Mouse (Mus musculus) heart, embryonic 16.5 days (tissue): ENCODE measurements around the gene Gmppb. TPM values are rescaled to one million over a fixed set of nuclear protein-coding genes. Genes with fewer than 3 reads are reported as not detected.

Source experiments
- ATAC-seq: fragments of 200-750 bp; cut with Nextera tagmentation; replicated peaks from 2 replicates; pipeline ENCODE4 v1.8.0; 2017; ENCODE audit warnings: moderate number of reproducible peaks; ENCODE audit not compliant: insufficient read depth, low FRiP score; ENCODE audit errors: extremely low read depth
- H3K27ac ChIP-seq: fragments of 300-500 bp; sonication (generic); 2 replicates; pipeline ENCODE4 v1.5.1; 2014; ENCODE audit warnings: mild to moderate bottlenecking, low read length, control low read depth, moderate library complexity
- H3K27me3 ChIP-seq: fragments of 300-500 bp; sonication (generic); 2 replicates; pipeline ENCODE4 v1.6.1; 2014; ENCODE audit warnings: low read length, mixed read lengths; ENCODE audit not compliant: control insufficient read depth, insufficient read depth
- H3K36me3 ChIP-seq: fragments of 300-500 bp; sonication (generic); 2 replicates; pipeline ENCODE4 v1.6.1; 2014; ENCODE audit not compliant: control insufficient read depth, insufficient read depth
- H3K4me1 ChIP-seq: fragments of 300-500 bp; sonication (generic); 2 replicates; pipeline ENCODE4 v1.6.1; 2014; ENCODE audit warnings: low read length, mixed read lengths; ENCODE audit not compliant: control insufficient read depth, insufficient read depth
- H3K4me2 ChIP-seq: fragments of 300-500 bp; sonication (generic); 2 replicates; pipeline ENCODE4 v1.6.1; 2014; ENCODE audit warnings: low read depth, mild to moderate bottlenecking, control low read depth, low read length
- H3K4me3 ChIP-seq: fragments of 300-500 bp; sonication (generic); 2 replicates; pipeline ENCODE4 v1.5.1; 2014; ENCODE audit warnings: mild to moderate bottlenecking, control low read depth, low read length
- H3K9ac ChIP-seq: fragments of 300-500 bp; sonication (generic); 2 replicates; pipeline ENCODE4 v1.6.1; 2014; ENCODE audit warnings: low read length, control low read depth
- H3K9me3 ChIP-seq: fragments of 300-500 bp; sonication (generic); replicated peaks from 2 replicates; pipeline ENCODE4 v1.6.1; 2016; ENCODE audit warnings: low read length; ENCODE audit not compliant: control insufficient read depth
- WGBS: fragments of 180-500 bp; shearing (Covaris S2); extraction: QIAGEN DNeasy Blood & Tissue Kit; methylation state at CpG from one replicate; pipeline ENCODE4 v1.1.7; 2014; 5-methylcytosine and 5-hydroxymethylcytosine counted together
- polyA plus RNA-seq: library from polyadenylated mRNA; unstranded; fragments of >200 nt; fragmentation: Nextera tagmentation; extraction: Ambion mirVana; gene quantifications from 2 replicates; pipeline ENCODE4 v1.2.1, GENCODE M21; 2015

The Gmppb gene
- polyA plus RNA-seq, 1 experiment from 2014 or later = 26.0 TPM

- H3K4me3 ChIP-seq = no peak within 1 kb of the TSS
- no peaks in the 10 kb centered on the region for H3K9me3 ChIP-seq
- peak within 1 kb of the TSS; percentile 19 for H3K4me2 ChIP-seq
- no peak within 1 kb of the TSS for H3K9ac ChIP-seq
- H3K27ac ChIP-seq = no peak within 1 kb of the TSS
- H3K4me1 ChIP-seq = peaks cover 10% of the 10 kb centered on the region
- no peak for ATAC-seq
- H3K36me3 ChIP-seq = peaks cover 31% of the 10 kb centered on the region
- 30% methylated on average over 12 of the region's 12 CpGs for WGBS
- peaks cover 23% of the 10 kb centered on the region for H3K27me3 ChIP-seq
Measured at GRCm38 (mm10) chr9:108082988-108083431, 34.0 kb downstream of the Gmppb start, which contains the start of gene Rnf123. Gene Rnf123 (minus strand): TSS chr9:108083346.

DNA sequence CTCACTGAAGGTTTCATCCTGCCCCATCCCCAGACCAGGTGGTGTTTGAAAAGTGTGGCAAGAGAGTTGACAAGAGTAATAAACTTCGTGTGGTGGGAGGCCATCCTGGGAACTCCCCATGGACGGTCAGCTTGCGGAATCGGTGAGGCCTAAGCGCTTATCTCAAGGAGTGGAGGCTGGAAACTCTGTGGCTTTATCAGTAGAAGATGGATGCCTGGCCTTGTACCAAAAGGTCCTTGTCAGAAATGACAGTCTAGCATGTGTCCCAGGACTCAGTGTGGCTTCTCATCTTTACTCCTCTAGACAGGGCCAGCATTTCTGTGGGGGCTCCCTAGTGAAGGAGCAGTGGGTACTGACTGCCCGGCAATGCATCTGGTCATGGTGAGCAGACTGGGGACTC lies 34.5 kb downstream of the Gmppb start:
- Histone ChIP-seq H3K4me1 (peaks cover 4% of the 10 kb centered on the region), H3K4me2 (no peak overlapping the region), H3K27me3 (peaks cover 23% of the 10 kb centered on the region), H3K9me3 (no peaks in the 10 kb centered on the region), H3K9ac (no peak overlapping the region), H3K27ac (no peak overlapping the region), H3K4me3 (no peak overlapping the region), H3K36me3 (peaks cover 36% of the 10 kb centered on the region)
- WGBS = 48% methylated on average over 6 of the region's 6 CpGs
- ATAC-seq = no peak

DNA sequence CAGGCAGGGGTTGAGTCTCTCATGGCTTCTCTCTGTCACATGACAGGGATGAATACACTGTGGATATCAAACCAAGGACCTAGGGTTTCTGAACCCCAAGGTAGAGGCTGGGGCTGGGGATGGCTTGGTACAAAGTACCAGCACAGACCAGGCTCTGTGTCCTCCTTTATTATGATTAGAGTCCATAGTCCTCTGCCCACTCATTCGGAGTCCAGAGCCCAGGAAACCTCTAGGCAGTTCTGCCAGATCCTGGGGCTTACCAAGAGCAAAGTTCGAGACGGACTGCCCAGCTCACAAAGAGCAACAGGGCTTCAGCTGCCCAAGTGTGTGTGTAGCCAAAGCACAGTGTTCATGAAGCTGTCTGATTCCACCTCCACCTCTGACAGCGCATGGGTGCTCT lies 36.2 kb downstream of the Gmppb start:
- Histone ChIP-seq H3K27me3 (peaks cover 23% of the 10 kb centered on the region), H3K4me1 (no peaks in the 10 kb centered on the region), H3K4me3 (no peak overlapping the region), H3K36me3 (peaks cover 46% of the 10 kb centered on the region), H3K9me3 (no peaks in the 10 kb centered on the region), H3K9ac (no peak overlapping the region), H3K27ac (no peak overlapping the region), H3K4me2 (no peak overlapping the region)
- no peak for ATAC-seq
- WGBS = 92% methylated on average over 4 of the region's 4 CpGs

GRCm38 (mm10) chr9:108090611-108091120 lies 41.6 kb downstream of the Gmppb start:
- Histone ChIP-seq H3K27ac (no peak overlapping the region), H3K9me3 (no peaks in the 10 kb centered on the region), H3K4me2 (no peak overlapping the region), H3K36me3 (peaks cover 45% of the 10 kb centered on the region), H3K4me1 (peaks cover 11% of the 10 kb centered on the region; the same call in 1 of the 2 replicates), H3K27me3 (no peaks in the 10 kb centered on the region), H3K4me3 (no peak overlapping the region), H3K9ac (no peak overlapping the region)
- 93% methylated on average over 7 of the region's 7 CpGs for WGBS
- ATAC-seq = no peak

DNA sequence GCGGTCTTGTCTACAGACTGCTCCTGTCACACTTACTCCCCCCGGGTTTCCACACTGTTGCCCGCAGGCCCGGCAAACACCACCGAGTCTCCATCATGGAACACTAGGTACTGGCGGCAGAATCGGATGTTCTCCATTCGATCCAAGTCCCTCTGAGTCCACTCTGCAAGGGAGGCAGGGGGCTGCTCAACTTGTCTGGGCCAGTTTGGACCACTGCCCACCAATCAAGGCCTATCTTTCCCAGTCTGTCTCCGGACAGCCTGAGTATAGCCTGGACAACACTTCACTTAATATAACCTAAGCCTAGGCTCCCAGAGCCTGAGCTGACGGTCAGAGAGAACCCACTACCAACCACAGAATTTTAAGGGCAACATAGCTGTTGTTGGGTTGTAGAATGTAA lies 44.5 kb downstream of the Gmppb start:
- H3K27ac ChIP-seq = peak overlapping the region; percentile 84
- 63% methylated on average over 10 of the region's 10 CpGs for WGBS
- H3K27me3 ChIP-seq = no peaks in the 10 kb centered on the region

DNA sequence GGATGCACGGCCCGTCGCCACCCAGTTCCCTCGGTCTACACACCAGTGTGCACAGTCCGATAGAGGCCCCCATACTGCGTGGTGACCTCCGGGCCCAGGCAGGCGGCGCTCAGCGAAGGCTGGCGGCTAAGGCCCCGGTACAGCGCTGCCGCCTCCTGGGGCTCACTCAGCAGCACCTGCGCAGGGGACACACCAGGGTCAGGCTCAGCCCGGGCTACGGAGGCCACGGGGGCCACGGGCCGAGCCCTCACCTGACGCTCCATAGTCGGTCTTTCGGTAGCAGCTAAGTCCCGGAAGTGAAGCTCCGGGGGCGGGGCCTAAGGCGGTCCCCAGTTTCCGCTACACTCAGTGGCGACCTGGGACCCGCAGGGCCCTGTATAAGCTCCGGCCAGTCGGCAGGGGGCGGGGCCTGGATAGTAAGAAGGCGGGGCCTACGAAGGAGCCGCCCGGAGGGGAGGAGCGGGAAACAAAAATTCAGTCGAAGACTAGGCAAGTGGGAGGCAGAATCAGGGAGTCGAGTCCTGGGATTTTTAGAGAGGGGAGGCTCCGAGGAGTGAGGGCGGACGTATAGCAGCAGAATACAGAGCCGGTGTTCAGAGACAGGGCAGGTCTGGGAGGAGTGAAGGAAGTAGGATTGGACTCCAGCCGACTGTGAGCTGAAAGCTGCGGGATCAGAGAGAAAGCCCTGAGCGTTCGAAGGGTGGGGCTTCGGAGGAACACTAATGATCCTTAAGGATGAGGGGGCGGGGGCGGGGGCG lies 45.3 kb downstream of the Gmppb start, which contains the start of gene Apeh:
Gene Apeh, minus strand, starts transcription at position 423 of the 758 bp plus-strand sequence.
- H3K27ac ChIP-seq = peak within 1 kb of the TSS; percentile 84
- no peaks in the 10 kb centered on the region for H3K9me3 ChIP-seq
- H3K4me2 ChIP-seq = peak within 1 kb of the TSS; percentile 99
- no peaks in the 10 kb centered on the region for H3K27me3 ChIP-seq
- peak within 1 kb of the TSS; percentile 82 for H3K4me3 ChIP-seq
- peak within 1 kb of the TSS; percentile 90 for H3K9ac ChIP-seq
- ATAC-seq = peak; percentile 95
- H3K4me1 ChIP-seq = peaks cover 20% of the 10 kb centered on the region; the same call in 1 of the 2 replicates
- WGBS = under 1% methylated on average over 52 of the region's 52 CpGs
- H3K36me3 ChIP-seq = peaks cover 17% of the 10 kb centered on the region

More for the DNA sequence above, 44.5 kb downstream of the Gmppb start:
- Histone ChIP-seq H3K9me3 (no peaks in the 10 kb centered on the region), H3K4me1 (peaks cover 20% of the 10 kb centered on the region; the same call in 1 of the 2 replicates), H3K9ac (peak overlapping the region; percentile 90), H3K4me2 (peak overlapping the region; percentile 99), H3K36me3 (peaks cover 21% of the 10 kb centered on the region), H3K4me3 (peak overlapping the region; percentile 82)
- no peak for ATAC-seq

- Histone ChIP-seq H3K36me3 (peaks cover 13% of the 10 kb centered on the region), H3K9ac (peak overlapping the region; percentile 90), H3K27ac (peak overlapping the region; percentile 50), H3K9me3 (no peaks in the 10 kb centered on the region), H3K4me2 (peak overlapping the region; percentile 99), H3K4me3 (peak overlapping the region; percentile 82), H3K27me3 (no peaks in the 10 kb centered on the region), H3K4me1 (peaks cover 20% of the 10 kb centered on the region; the same call in 1 of the 2 replicates)
- under 1% methylated on average over 16 of the region's 16 CpGs for WGBS
- ATAC-seq = 0 out of 2 replicates have a peak, but pooled peaks have one; percentile 10
Measured at GRCm38 (mm10) chr9:108094998-108095411, 46.0 kb downstream of the Gmppb start.

DNA sequence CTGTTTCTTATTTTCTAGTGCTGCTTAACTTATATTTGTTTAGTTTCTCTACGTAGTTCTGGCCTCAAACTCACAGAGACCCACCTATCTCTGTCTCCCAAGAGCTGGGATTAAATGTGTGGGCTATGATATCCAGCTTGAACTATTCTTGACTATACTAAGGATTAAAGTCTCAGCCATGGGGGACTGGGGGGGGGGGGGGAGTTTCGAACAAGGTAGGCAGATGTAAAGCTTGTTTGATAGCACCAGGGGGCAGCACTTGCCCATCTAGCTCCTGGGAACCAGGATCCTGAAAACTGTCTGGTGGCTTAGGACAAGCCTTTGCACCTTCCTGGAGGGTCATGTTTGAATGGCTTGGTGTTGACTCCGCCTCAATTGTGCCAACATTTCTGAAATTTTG lies 46.5 kb downstream of the Gmppb start:
- 7% methylated on average over 3 of the region's 3 CpGs for WGBS
- Histone ChIP-seq H3K4me1 (peaks cover 20% of the 10 kb centered on the region; the same call in 1 of the 2 replicates), H3K27ac (no peak overlapping the region; the same call in 1 of the 2 replicates), H3K9me3 (no peaks in the 10 kb centered on the region), H3K4me3 (peak overlapping the region; percentile 82), H3K36me3 (peaks cover 8% of the 10 kb centered on the region; the same call in 1 of the 2 replicates), H3K4me2 (peak overlapping the region; percentile 99), H3K9ac (peak overlapping the region; percentile 90), H3K27me3 (no peaks in the 10 kb centered on the region)
- 0 out of 2 replicates have a peak, but pooled peaks have one; percentile 15 for ATAC-seq
